ENCODE assay signal across 13 mouse cellular contexts in genomic region chr3:90614148-90614530, GRCm38 (mm10). TPM values are rescaled to one million over a fixed set of nuclear protein-coding genes. Genes with fewer than 3 reads are reported as not detected.
DNase-seq lines count a peak whose midpoint lies in the region; ATAC-seq and TF ChIP-seq lines count a peak whose summit lies in the region.
"Had no signal": no experiment of that assay in that cellular context is flagged by ENCODE, and none has a peak within 500 bp of the region (broad histone marks: within the 10 kb centered on the region; RNA-seq: fewer than 3 reads in every experiment).

No protein-coding gene starts in this region.

- no peaks in the 10 kb centered on the region for H3K4me1 ChIP-seq in kidney, adult 2 months (ENCODE audit: control insufficient read depth, insufficient read depth, low read length)
- H3K4me1 ChIP-seq in lung, embryonic 16.5 days (replicated peaks; ENCODE audit: control insufficient read depth, insufficient read depth, low read length) = peaks cover 23% of the 10 kb centered on the region
- H3K4me1 ChIP-seq in embryonic fibroblast, embryonic 13.5 days (ENCODE audit: control insufficient read depth, insufficient read depth, low read length) = 0 out of 2 replicates have a peak, but pooled peaks cover 9% of the 10 kb centered on the region
- H3K4me1 ChIP-seq in stomach, embryonic 16.5 days (ENCODE audit: control insufficient read depth, insufficient read depth, low read length) = peaks cover 20% of the 10 kb centered on the region
- peaks cover 5% of the 10 kb centered on the region; the same call in 1 of the 2 replicates for H3K4me1 ChIP-seq in forebrain, embryonic 11.5 days (replicated peaks; ENCODE audit: control insufficient read depth, insufficient read depth, low read length)

- peak overlapping the region; percentile 73; the same call in 1 of the 2 replicates for H3K27ac ChIP-seq in kidney, adult 2 months (ENCODE audit: insufficient read depth, low read depth, low read length)
- H3K27ac ChIP-seq in lung, embryonic 16.5 days (ENCODE audit: low read length) = peak overlapping the region; percentile 19
- H3K27ac ChIP-seq in embryonic fibroblast, embryonic 13.5 days (ENCODE audit: insufficient read depth, low read length) = peak overlapping the region; percentile 82
- H3K27ac ChIP-seq in stomach, embryonic 16.5 days (ENCODE audit: low read length) = peak overlapping the region; percentile 93
- H3K27ac ChIP-seq in forebrain, embryonic 11.5 days (ENCODE audit: low read depth, low read length) = no peak overlapping the region
- H3K27ac ChIP-seq: hindbrain, embryonic 15.5 days; liver, embryonic 12.5 days; midbrain, embryonic 13.5 days had no signal

- H3K9me3 ChIP-seq in lung, embryonic 16.5 days (ENCODE audit: control insufficient read depth, low read length) = no peaks in the 10 kb centered on the region; the same call in 1 of the 2 replicates
- 0 out of 2 replicates have a peak, but pooled peaks cover 3% of the 10 kb centered on the region for H3K9me3 ChIP-seq in stomach, embryonic 16.5 days (replicated peaks; ENCODE audit: control insufficient read depth, low read length)
- H3K9me3 ChIP-seq in forebrain, embryonic 11.5 days (ENCODE audit: control insufficient read depth, low read length) = peaks cover 3% of the 10 kb centered on the region; the same call in 1 of the 2 replicates
- H3K9me3 ChIP-seq: hindbrain, embryonic 15.5 days; liver, embryonic 12.5 days; midbrain, embryonic 13.5 days had no signal

- WGBS in kidney, adult 2 months = 69% methylated on average over 6 of the region's 6 CpGs
- 77% methylated on average over 6 of the region's 6 CpGs for WGBS in lung, embryonic 16.5 days
- WGBS in stomach, embryonic 16.5 days = 78% methylated on average over 6 of the region's 6 CpGs
- WGBS in forebrain, embryonic 11.5 days = 87% methylated on average over 6 of the region's 6 CpGs

- no peak for DNase-seq in kidney, adult 2 months
- DNase-seq in kidney, postnatal 4 days = no peak
- DNase-seq in lung, postnatal 14 days = no peak
- no peak for DNase-seq in forebrain, embryonic 11.5 days (ENCODE audit: low spot score)
- DNase-seq: cerebellum, adult 8-10 months had no signal

- H3K4me3 ChIP-seq in kidney, adult 2 months (ENCODE audit: insufficient read depth, low read depth, low read length) = peak overlapping the region; percentile 63
- peak overlapping the region; percentile 48; the same call in 1 of the 2 replicates for H3K4me3 ChIP-seq in lung, embryonic 16.5 days (ENCODE audit: low read length)
- peak overlapping the region; percentile 92 for H3K4me3 ChIP-seq in embryonic fibroblast, embryonic 13.5 days (ENCODE audit: insufficient read depth, low read length)
- peak overlapping the region; percentile 48 for H3K4me3 ChIP-seq in stomach, embryonic 16.5 days (replicated peaks; ENCODE audit: low read length)
- H3K4me3 ChIP-seq in forebrain, embryonic 11.5 days (ENCODE audit: low read depth, low read length) = no peak overlapping the region
- H3K4me3 ChIP-seq: hindbrain, embryonic 15.5 days; liver, embryonic 12.5 days; midbrain, embryonic 13.5 days had no signal

- TF ChIP-seq CTCF in kidney, adult 2 months (conservative IDR thresholded peaks at IDR 0.05; ENCODE audit: insufficient read depth, insufficient read length, low read depth, low read length) = no peak
- no peak for TF ChIP-seq CTCF in embryonic fibroblast, embryonic 13.5 days (IDR thresholded peaks at IDR 0.05; ENCODE audit: borderline replicate concordance, insufficient read depth, low read length)

- no peak for TF ChIP-seq POLR2A in kidney, adult 2 months (IDR thresholded peaks at IDR 0.05; ENCODE audit: low read depth, low read length)
- TF ChIP-seq POLR2A in embryonic fibroblast, embryonic 13.5 days (IDR thresholded peaks at IDR 0.05; ENCODE audit: low read depth, low read length) = peak; percentile 35; the same call in 1 of the 2 replicates

- H3K27me3 ChIP-seq in kidney, adult 2 months (replicated peaks; ENCODE audit: control insufficient read depth, insufficient read depth, low read length) = no peaks in the 10 kb centered on the region
- H3K27me3 ChIP-seq in lung, embryonic 16.5 days (ENCODE audit: control insufficient read depth, insufficient read depth, low read depth, low read length) = no peaks in the 10 kb centered on the region
- H3K27me3 ChIP-seq in stomach, embryonic 16.5 days (ENCODE audit: control insufficient read depth, insufficient read depth, low read length) = no peaks in the 10 kb centered on the region
- no peaks in the 10 kb centered on the region; the same call in 1 of the 2 replicates for H3K27me3 ChIP-seq in forebrain, embryonic 11.5 days (ENCODE audit: control insufficient read depth, insufficient read depth, low read length)

- no peaks in the 10 kb centered on the region for H3K36me3 ChIP-seq in kidney, adult 2 months (ENCODE audit: control insufficient read depth, insufficient read depth, low read length)
- no peaks in the 10 kb centered on the region for H3K36me3 ChIP-seq in lung, embryonic 16.5 days (ENCODE audit: control insufficient read depth, insufficient read depth, low read length)
- no peaks in the 10 kb centered on the region for H3K36me3 ChIP-seq in stomach, embryonic 16.5 days (ENCODE audit: control insufficient read depth, insufficient read depth, low read length)
- H3K36me3 ChIP-seq in forebrain, embryonic 11.5 days (ENCODE audit: control insufficient read depth, insufficient read depth, low read length) = no peaks in the 10 kb centered on the region
- H3K36me3 ChIP-seq: hindbrain, embryonic 15.5 days; liver, embryonic 12.5 days; midbrain, embryonic 13.5 days had no signal

- no peak for ATAC-seq in lung, embryonic 16.5 days (ENCODE audit: low read depth)
- ATAC-seq in stomach, embryonic 16.5 days (ENCODE audit: insufficient read depth, low FRiP score) = no peak
- ATAC-seq in forebrain, embryonic 11.5 days (replicated peaks; ENCODE audit: low FRiP score) = no peak
- ATAC-seq: CD4-positive, CD25-positive, alpha-beta regulatory T cell, adult 4 months; liver, embryonic 12.5 days; midbrain, embryonic 13.5 days had no signal

- H3K9ac ChIP-seq in lung, embryonic 16.5 days (ENCODE audit: low read length) = peak overlapping the region; percentile 36
- peak overlapping the region; percentile 70 for H3K9ac ChIP-seq in stomach, embryonic 16.5 days (ENCODE audit: low read length)
- H3K9ac ChIP-seq in forebrain, embryonic 11.5 days (ENCODE audit: low read length) = no peak overlapping the region
- H3K9ac ChIP-seq: hindbrain, embryonic 15.5 days; liver, embryonic 12.5 days; midbrain, embryonic 13.5 days had no signal

- H3K4me2 ChIP-seq in lung, embryonic 16.5 days (ENCODE audit: low read depth, low read length) = peak overlapping the region; percentile 73
- peak overlapping the region; percentile 67 for H3K4me2 ChIP-seq in stomach, embryonic 16.5 days (ENCODE audit: low read depth, low read length)
- H3K4me2 ChIP-seq in forebrain, embryonic 11.5 days (ENCODE audit: low read depth, low read length, severe bottlenecking) = no peak overlapping the region
- H3K4me2 ChIP-seq: liver, embryonic 12.5 days; midbrain, embryonic 13.5 days had no signal

RNA-seq across cellular contexts. Expression of gene S100a6, which starts 1.5 kb away (rescaled TPM):
- 95.8 and 129 TPM in 2 replicates for polyA plus RNA-seq in kidney, adult 2 months (2012; rRNA removed)
- 184 and 203 TPM in 2 replicates for polyA plus RNA-seq in lung, embryonic 16.5 days (2015; fragmentation: Nextera tagmentation; extraction: Ambion mirVana)
- polyA plus RNA-seq in embryonic fibroblast, embryonic 13.5 days (2011; ENCODE audit: insufficient read length, low read depth, missing spikeins) = 3,458 and 7,173 TPM in 2 replicates
- 820 and 892 TPM in 2 replicates for polyA plus RNA-seq in stomach, embryonic 16.5 days (2015; fragmentation: Nextera tagmentation; extraction: Ambion mirVana)
- 24.3 and 27.0 TPM in 2 replicates for polyA plus RNA-seq in forebrain, embryonic 11.5 days (2014; fragmentation: Nextera tagmentation; extraction: Ambion mirVana)

RNA-seq across cellular contexts. Expression of gene S100a5, which starts 5.8 kb away (rescaled TPM):
- polyA plus RNA-seq in kidney, adult 2 months (2012; rRNA removed) = not detected in 2 replicates
- not detected in 2 replicates for polyA plus RNA-seq in lung, embryonic 16.5 days (2015; fragmentation: Nextera tagmentation; extraction: Ambion mirVana)
- polyA plus RNA-seq in embryonic fibroblast, embryonic 13.5 days (2011; ENCODE audit: insufficient read length, low read depth, missing spikeins) = not detected in 2 replicates
- 4.5 and 5.2 TPM in 2 replicates for polyA plus RNA-seq in stomach, embryonic 16.5 days (2015; fragmentation: Nextera tagmentation; extraction: Ambion mirVana)
- not detected in 2 replicates for polyA plus RNA-seq in forebrain, embryonic 11.5 days (2014; fragmentation: Nextera tagmentation; extraction: Ambion mirVana)
- polyA plus RNA-seq: CD4-positive, CD25-positive, alpha-beta regulatory T cell, adult 4 months; hindbrain, embryonic 15.5 days; liver, embryonic 12.5 days; midbrain, embryonic 13.5 days; neural tube, embryonic 14.5 days had no signal

RNA-seq across cellular contexts. Expression of gene S100a4, which starts 10.6 kb away (rescaled TPM):
- 10.3 and 16.9 TPM in 2 replicates for polyA plus RNA-seq in kidney, adult 2 months (2012; rRNA removed)
- 12.1 and 12.8 TPM in 2 replicates for polyA plus RNA-seq in lung, embryonic 16.5 days (2015; fragmentation: Nextera tagmentation; extraction: Ambion mirVana)
- 454 and 1,115 TPM in 2 replicates for polyA plus RNA-seq in embryonic fibroblast, embryonic 13.5 days (2011; ENCODE audit: insufficient read length, low read depth, missing spikeins)
- 12.5 and 15.1 TPM in 2 replicates for polyA plus RNA-seq in stomach, embryonic 16.5 days (2015; fragmentation: Nextera tagmentation; extraction: Ambion mirVana)
- polyA plus RNA-seq in forebrain, embryonic 11.5 days (2014; fragmentation: Nextera tagmentation; extraction: Ambion mirVana) = 0.69 and 1.9 TPM in 2 replicates
- polyA plus RNA-seq: neural tube, embryonic 14.5 days had no signal

RNA-seq across cellular contexts. Expression of gene Gm42674, which starts 12.4 kb away (rescaled TPM):
- not detected in 2 replicates for polyA plus RNA-seq in kidney, adult 2 months (2012; rRNA removed)
- polyA plus RNA-seq in lung, embryonic 16.5 days (2015; fragmentation: Nextera tagmentation; extraction: Ambion mirVana) = not detected in 2 replicates
- polyA plus RNA-seq in embryonic fibroblast, embryonic 13.5 days (2011; ENCODE audit: insufficient read length, low read depth, missing spikeins) = 3.5 TPM in 1 of 2 replicates, not detected in the other
- polyA plus RNA-seq in stomach, embryonic 16.5 days (2015; fragmentation: Nextera tagmentation; extraction: Ambion mirVana) = not detected in 2 replicates
- not detected in 2 replicates for polyA plus RNA-seq in forebrain, embryonic 11.5 days (2014; fragmentation: Nextera tagmentation; extraction: Ambion mirVana)
- polyA plus RNA-seq: CD4-positive, CD25-positive, alpha-beta regulatory T cell, adult 4 months; hindbrain, embryonic 15.5 days; liver, embryonic 12.5 days; midbrain, embryonic 13.5 days; neural tube, embryonic 14.5 days had no signal

RNA-seq across cellular contexts. Expression of gene S100a2, which starts 24.1 kb away (rescaled TPM):
- not detected in 2 replicates for polyA plus RNA-seq in kidney, adult 2 months (2012; rRNA removed)
- not detected in 2 replicates for polyA plus RNA-seq in lung, embryonic 16.5 days (2015; fragmentation: Nextera tagmentation; extraction: Ambion mirVana)
- not detected in 2 replicates for polyA plus RNA-seq in embryonic fibroblast, embryonic 13.5 days (2011; ENCODE audit: insufficient read length, low read depth, missing spikeins)
- polyA plus RNA-seq in stomach, embryonic 16.5 days (2015; fragmentation: Nextera tagmentation; extraction: Ambion mirVana) = 0.93 and 1.3 TPM in 2 replicates
- not detected in 2 replicates for polyA plus RNA-seq in forebrain, embryonic 11.5 days (2014; fragmentation: Nextera tagmentation; extraction: Ambion mirVana)
- polyA plus RNA-seq: CD4-positive, CD25-positive, alpha-beta regulatory T cell, adult 4 months; hindbrain, embryonic 15.5 days; liver, embryonic 12.5 days; midbrain, embryonic 13.5 days; neural tube, embryonic 14.5 days had no signal

Comparison
In these comparisons a context has a peak if more than half of its experiments do, and no peak if none do; other contexts are left out.
1. RNA of gene S100a4, which starts 10.6 kb away (polyA plus RNA-seq): 454 to 1,115 TPM in embryonic fibroblast, embryonic 13.5 days; 10.3 to 16.9 TPM in kidney, adult 2 months, 12.5 to 15.1 TPM in stomach, embryonic 16.5 days, 12.1 to 12.8 TPM in lung, embryonic 16.5 days and 0.69 to 1.9 TPM in forebrain, embryonic 11.5 days; every median in the first group is over 10 times any median in the second.